Mouse (Mus musculus): ENCODE measurements at regions not wholly inside any gene's neighbourhood (a gene's known extent, or its start where the extent isn't known, plus 50 kb on each side); places are given as distances from the start of the nearest gene placed in this dataset.

DNA sequence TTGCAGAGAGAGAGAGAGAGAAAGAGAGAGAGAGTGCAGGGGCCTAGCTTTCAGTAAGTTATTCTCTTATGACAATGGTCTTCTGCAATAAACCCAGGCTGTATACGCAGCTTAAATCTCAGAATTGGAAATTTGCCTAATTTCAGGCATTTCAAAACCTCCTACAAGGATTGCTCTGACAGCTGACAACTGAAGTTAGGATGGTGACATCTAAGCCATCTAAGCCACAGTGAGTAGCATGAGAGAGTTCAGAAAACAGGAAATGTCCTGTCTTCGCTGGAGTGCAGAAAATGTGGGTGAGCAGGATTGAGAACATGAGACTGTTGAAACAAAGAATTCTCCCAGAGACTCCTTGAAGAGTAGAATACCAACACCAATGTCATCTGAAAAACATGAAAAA, 56.8 kb downstream of the Fam110c start:
- DNase-seq (ENCODE audit: low read depth, low spot score), result no peak

DNA sequence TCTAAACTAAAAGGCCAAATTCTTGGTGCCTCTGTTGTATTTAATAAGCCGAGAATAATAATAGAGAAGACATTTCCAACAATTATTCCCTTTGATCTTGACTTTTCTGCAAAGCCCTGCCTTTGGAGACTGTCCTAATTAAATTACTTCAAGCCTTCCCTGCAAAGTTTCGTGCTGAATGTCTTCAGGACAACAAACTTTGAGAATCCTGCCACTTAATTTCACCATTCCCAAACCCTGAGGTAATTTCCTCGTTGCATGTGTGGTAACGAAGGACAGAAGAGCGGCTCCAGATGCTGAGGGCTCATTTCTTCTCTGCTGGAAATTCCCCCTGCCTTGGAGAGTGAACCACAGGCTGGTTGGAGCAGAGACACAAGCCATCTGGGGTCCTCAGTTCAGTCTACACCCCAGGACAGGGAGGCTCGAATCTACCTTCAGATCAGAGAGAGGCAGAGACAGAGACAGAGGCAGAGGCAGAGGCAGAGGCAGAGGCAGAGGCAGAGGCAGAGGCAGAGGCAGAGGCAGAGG, 60.9 kb downstream of the Fam110c start:
- DNase-seq (ENCODE audit: low read depth, low spot score), result no peak

DNA sequence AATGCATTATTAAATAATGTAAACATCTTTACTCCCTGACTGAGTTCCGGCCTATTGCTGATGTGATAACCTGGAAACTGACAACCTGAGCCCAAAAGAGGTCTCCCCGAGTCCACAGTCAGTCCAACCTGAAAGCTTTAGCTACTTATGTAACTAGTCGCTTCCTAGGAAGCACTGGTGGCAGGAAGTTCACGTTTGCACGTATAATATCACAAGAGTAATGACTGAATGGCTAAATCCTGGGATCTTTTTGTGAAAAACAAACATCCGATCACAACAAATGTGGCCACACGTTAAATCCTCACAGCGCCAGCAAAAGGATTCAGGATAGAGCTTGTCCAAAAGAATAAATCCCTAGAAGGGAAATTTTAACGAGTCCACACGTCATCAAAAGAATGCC, 62.7 kb downstream of the Fam110c start:
- DNase-seq (ENCODE audit: low read depth, low spot score), result no peak

GRCm38 (mm10) chr12:31136911-31137310, 63.2 kb downstream of the Fam110c start:
- DNase-seq (ENCODE audit: low read depth, low spot score), result no peak

- DNase-seq (ENCODE audit: low read depth, low spot score), result no peak
Measured at GRCm38 (mm10) chr12:31137431-31137830, 63.8 kb downstream of the Fam110c start.

DNA sequence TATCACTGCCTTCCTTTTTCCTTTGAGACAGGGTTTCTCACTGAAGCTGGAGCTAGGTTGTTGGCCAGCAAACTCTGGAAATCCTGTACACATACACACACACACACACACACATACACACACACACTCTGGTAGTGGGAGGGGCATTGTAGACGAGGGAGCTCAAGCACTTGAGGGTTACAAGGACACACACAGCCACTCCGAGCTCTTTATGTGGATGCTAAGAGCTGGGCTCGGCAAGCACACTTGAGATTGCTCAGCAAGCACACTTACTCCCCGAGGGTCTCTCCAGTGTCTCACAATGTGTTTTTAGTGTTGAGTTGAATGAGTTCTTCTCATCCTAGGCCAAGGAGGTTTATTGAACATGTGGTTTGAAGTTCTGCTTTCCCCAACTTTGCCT, 66.2 kb downstream of the Fam110c start:
- no peak for DNase-seq (ENCODE audit: low read depth, low spot score)

GRCm38 (mm10) chr12:31143266-31143665, 69.6 kb downstream of the Fam110c start:
- no peak for DNase-seq (ENCODE audit: low read depth, low spot score)

GRCm38 (mm10) chr12:31145032-31145781, 71.5 kb downstream of the Fam110c start:
- no peak for DNase-seq (ENCODE audit: low read depth, low spot score)

GRCm38 (mm10) chr12:31148417-31149356, 75.0 kb downstream of the Fam110c start:
- no peak for DNase-seq (ENCODE audit: low read depth, low spot score)

DNA sequence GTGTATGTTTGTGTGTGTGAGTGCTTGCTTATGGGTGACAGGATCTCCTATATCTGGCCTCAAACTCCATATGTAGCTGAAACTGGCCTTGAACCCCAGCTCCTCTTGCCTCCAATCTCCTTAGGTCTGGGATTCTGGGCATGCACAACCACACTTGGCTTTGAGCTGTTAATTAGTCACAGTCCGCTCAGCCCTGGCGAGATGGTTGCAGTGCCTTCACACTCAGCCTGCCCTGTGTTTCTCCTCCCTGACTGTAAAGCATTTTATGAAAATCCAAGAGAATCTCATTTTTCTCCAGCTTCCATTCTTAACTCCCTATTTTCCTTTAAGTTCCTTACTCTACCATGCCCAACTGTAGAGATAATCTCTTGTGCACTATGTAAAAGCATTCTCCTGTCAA, 80.1 kb downstream of the Fam110c start:
- DNase-seq (ENCODE audit: low read depth, low spot score), result no peak

GRCm38 (mm10) chr12:31154608-31155011, 80.9 kb downstream of the Fam110c start:
- no peak for DNase-seq (ENCODE audit: low read depth, low spot score)

DNA sequence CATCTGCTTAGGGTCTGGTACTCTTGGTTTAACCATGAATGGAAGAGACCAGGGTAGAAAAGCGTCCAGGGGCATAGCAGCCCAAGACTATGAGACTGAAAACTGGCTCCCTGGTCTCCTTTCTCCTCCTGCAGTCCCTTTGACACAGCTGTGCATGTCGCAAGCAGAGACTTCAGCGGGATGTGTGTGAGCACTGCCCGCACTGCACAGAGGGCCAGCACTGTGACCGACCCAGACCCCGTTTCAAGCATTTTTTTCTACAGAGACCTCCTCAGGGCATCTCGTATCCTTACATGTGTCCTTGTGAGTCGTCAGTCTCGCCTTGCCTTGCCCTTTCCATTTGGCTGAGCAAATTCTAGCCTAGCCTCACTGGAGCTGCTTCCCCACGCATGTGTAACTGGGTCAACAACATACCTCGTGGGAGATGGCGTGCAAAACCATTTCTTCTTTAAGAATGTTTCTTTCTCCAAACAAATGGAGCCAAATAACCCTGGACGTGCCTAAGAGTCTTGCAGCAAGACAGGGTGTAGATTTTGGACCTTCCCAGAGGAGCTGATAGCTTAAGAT, 82.6 kb downstream of the Fam110c start:
- no peak for DNase-seq (ENCODE audit: low read depth, low spot score)

- DNase-seq (ENCODE audit: low read depth, low spot score), result no peak
Measured at GRCm38 (mm10) chr12:31157453-31157852, 83.1 kb upstream of the Gm6993 start.

DNA sequence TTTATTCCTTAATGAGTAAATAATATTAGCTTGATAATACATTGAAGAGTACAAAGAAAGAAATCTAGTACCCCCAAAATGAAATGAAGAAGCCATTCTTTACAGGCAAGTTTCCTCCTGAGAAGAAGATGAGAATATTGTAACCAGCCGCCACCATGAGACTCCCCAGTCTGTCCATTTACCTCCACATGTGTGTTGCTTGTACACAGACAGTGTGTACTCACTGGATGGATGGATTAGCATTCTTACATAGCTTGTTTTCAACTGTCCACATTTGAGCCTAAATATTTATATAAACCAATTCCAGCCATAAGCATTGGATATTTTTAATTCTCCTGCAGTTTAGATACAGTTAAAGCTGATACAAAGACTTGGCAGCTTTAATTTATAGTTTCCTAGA, 82.7 kb upstream of the Gm6993 start:
- DNase-seq (ENCODE audit: low read depth, low spot score), result no peak

GRCm38 (mm10) chr12:31158885-31159284, 81.7 kb upstream of the Gm6993 start:
- no peak for DNase-seq (ENCODE audit: low read depth, low spot score)

DNA sequence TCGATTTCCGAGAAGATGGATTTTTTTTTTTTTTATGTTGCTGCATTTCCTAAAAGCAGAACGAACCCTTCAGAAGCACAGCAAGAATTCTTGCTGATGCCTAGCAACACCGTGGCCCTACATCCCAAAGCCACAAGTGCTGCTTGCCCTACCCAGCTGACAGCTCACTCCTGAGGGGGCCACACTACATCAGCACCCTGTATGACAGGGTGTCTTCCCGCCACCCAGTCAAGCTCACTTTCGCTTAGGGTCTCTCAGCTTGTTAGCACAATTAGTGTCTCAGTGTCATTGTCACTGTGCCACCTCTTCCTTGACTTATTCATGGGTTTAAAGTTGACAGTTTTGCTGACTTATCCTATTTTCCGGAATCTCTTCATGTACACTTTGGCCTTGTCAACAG, 81.2 kb upstream of the Gm6993 start:
- no peak for DNase-seq (ENCODE audit: low read depth, low spot score)

- no peak for DNase-seq (ENCODE audit: low read depth, low spot score)
Measured at GRCm38 (mm10) chr12:31168221-31168890, 72.2 kb upstream of the Gm6993 start.

GRCm38 (mm10) chr12:31170111-31170510, 70.5 kb upstream of the Gm6993 start:
- DNase-seq (ENCODE audit: low read depth, low spot score), result no peak

DNA sequence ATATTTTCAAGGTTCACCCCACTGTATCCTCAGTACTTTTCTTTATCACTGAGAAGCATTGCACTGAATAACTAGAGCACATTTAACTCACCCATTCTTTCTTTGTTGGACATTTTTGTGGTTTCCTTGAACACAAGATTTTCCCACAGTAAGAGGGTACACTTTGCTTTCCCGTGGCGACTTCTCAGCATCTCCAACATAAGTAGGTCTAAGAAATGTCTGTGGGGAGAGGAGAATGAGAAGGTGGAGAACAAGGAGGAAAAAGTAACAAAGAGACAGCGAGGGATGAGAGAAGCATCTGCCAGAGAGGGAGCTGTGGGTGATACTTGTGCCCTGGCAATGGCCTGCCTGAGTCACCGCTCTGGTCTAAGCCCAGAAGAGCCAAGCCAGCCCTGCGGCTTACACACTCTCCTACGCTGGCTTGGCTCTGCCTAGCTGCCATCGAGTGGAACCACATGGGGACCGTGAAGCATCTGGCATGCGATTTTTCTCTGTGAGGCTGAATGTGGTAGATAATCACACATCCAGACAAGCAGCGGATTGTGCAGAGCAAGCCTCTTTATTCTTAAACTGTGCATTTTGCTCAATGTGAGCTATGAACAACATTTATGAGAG, 69.9 kb upstream of the Gm6993 start:
- peak; percentile 87 for DNase-seq (ENCODE audit: low read depth, low spot score)

- no peak for DNase-seq (ENCODE audit: low read depth, low spot score)
Measured at GRCm38 (mm10) chr12:31171992-31172391, 68.6 kb upstream of the Gm6993 start.
